Mouse (Mus musculus) urinary bladder, postnatal 4 days (tissue): ENCODE data around the gene Efcab11.

ENCODE experiments used
- DNase-seq, 2 experiments: peaks; one replicate each; pipeline ENCODE4 v3.0.0; 2021 to 2022; ENCODE audit warnings: low spot score in 2 of 2

Efcab11 gene

DNA sequence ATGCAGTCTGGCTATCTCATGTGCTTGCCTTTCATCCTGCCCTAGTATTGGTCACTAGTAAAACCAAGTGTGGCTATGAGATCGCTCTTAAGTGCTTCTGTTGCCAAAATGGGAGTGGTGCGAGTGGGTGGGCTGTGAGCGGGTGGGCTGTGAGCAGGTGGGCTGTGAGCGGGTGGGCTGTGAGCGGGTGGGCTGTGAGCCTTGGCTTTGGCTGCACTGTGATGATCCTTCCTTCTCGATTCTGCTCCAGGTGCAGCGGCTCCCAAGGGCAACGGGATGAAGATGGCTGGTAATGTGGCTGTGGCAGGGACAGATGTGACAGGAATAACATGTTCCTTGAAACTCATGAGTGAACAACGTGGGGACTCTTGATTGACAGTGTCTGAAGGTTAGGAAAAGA lies 128.0 kb downstream of the Efcab11 start:
- DNase-seq, result no peak

DNA sequence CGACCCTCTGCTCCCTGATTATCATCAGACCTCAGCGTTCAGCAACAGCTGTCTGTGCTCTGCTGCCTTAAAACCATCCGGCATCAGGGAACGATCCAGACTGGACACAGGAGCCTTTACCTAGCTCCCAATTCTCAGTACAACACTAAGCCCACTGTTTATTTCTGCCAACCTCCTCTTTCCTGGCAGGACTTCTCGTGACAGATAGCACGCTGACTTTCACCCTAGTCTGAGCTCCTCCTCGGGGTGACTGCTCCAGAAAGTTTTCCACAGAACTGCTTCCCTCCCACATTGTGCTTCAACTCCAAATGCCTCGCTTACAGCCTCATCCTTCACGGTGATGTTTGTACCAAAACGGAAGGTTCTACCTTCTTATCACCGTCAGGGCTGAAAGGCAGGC lies 131.3 kb downstream of the Efcab11 start:
- no peak for DNase-seq

DNA sequence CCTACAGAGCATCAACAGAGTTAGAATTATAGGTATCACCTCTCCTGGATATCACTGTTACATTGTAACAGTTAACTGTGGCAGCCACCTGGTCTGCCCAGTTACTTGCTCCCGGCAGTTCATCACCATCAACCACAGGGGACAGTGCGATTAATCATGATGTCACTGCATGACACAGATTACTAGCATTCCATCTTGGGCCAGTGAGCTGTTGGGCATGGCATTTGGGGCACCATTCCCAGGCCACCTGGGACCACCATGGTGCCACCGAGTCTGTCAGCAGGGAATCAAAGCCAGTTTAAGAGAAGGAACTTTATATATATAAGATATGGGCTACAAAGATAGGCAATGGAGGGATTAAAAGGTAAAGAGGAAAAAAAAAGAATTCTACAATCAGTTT lies 134.8 kb downstream of the Efcab11 start:
- DNase-seq, result no peak

DNA sequence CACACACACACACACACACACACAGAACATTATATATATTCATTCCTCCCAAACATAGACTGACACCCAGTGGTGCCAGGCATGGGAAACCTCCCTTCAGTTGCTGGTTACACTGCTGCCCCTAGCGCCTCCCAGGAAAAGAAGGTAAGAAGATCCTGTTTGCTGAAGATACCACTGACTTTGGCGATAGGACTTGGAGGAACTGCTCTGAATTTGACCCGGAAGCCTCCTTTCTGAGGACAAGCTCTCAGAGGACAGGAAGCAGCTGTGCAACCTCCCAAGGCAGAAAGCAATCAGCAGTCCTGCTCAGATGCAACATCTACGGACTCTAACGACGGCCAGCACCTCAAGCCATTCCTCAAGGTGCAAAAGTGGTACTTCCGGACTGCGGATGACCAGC lies 142.6 kb downstream of the Efcab11 start:
- no peak for DNase-seq

DNA sequence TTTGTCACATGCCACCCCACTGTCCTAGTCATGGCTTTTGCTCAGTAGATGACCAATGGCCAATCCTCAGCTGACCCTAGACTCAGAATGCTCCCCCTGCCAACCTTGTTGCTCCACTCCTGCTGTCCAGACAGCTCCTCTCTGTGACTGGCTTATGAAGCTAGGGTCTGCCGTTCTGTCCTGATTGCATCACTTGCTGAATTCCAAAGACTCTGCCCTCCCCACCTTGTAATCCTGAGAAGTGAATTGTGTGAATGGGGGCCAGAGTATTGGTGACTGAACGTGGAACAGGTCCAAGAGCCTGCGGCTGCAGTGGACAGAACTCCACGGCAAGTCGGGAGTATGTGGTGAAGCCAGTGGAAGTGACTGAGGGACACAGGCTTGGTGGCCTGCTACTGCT lies 145.0 kb downstream of the Efcab11 start:
- no peak for DNase-seq

DNA sequence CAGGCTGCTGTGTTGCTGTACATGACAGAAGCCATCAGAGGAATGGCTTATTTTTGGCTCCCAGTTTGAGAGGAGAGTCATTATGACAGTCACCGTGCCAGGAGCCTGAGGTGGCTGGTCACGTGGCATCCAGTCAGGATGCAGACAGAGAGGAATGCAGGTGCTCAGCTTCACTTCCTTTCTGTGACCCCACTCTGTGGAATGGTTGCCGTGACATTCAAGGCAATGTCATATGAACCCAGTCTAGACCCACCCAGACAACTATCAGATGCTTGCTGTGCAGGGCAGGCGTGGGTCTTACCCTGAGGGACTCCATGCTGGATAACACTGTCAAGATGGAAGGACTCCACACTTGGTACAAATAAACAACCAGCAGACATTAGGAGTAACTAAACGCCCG lies 146.0 kb downstream of the Efcab11 start:
- no peak for DNase-seq

DNA sequence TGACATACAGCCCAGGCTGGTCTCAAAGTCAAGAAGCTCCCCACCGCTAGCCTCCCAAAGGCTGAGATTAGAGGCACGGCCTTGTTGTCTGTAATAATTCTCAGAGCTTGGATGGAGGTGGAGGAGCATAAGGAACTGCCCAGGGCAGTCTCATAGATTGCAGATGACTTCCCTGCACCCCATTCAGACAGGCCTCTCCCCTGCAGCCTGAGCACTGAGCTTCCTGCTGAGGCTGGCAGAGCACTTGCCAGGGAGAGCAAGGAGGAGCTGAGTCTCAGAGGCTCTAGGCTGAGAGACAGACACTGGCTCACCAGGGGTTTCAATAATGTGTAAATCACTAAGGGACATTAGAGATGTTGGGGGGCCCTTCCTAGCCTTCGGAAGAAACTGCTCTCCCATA lies 147.3 kb downstream of the Efcab11 start:
- no peak for DNase-seq

DNA sequence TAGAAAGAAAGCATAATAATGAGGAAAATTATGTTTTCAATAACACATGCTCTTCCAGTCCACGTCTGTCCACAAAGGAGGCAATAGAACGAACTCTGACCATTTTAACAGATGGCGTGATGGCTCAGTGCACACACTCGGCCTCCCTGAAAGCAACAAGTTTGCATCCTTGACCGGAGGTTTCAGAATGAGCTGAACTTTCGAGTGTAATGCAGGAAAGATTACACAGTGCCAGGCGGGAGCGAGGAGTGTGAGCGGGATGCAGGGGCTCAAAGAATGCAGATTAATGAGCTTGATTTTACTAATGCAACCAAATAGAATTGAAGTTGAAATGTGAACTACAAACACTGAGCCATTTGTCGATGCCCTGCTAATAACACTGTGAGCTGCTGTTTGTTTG lies 149.1 kb downstream of the Efcab11 start:
- no peak for DNase-seq

DNA sequence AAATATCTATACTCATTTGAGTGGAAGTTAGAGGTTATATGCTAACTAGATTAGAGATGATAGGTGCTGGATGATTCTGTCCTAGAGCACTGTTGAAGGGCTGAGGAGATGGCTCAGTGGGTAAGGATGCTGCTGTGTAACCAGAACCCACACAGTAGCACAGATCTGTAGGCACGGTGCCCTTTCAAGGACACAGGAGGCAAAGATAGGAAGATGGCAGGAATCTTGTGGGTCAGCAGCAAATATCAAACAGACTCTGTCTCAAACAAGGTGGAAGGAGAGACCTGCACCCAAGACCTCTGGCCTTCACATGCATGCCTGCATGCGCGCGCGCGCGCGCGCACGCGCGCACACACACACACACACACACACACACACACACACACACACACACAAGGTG lies 160.0 kb downstream of the Efcab11 start:
- DNase-seq, result no peak

DNA sequence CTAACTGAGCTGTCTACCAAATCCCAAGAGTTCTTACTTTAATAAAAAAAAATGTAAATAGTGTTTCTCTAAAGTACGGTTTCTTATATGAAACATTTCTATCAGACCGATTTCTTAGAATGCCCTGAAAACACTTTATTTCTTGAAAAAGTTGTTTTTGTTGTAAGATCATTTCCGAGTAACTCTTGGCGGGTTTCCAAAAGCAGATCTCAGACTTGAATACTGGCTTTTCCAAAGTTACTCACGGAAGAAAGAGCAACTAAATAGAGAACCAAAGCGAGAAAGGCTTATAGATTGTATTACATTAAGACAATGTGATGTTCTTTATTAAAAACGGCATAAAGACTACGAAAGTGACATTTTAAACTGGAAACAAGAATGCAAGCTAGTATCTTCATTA lies 160.4 kb downstream of the Efcab11 start:
- DNase-seq, result no peak

DNA sequence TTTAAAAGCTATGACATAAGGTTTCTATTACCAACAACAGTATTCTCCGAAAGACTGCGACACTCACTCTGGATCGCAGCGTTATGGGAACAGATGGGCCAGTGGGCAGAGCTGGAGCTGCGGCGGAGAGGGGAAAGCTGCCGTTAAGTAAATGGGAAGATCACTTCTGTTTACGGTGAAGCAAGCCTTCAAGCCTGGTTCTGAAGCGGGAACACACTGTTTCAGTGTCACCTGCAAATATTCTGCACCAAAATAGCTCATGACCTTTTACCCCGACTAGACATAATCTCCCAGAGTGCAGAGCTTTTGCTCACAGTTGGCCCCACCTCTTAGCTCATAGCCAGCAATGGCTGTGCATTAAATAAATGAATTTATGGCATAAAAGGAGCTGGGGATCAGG lies 162.9 kb downstream of the Efcab11 start:
- DNase-seq, result no peak

DNA sequence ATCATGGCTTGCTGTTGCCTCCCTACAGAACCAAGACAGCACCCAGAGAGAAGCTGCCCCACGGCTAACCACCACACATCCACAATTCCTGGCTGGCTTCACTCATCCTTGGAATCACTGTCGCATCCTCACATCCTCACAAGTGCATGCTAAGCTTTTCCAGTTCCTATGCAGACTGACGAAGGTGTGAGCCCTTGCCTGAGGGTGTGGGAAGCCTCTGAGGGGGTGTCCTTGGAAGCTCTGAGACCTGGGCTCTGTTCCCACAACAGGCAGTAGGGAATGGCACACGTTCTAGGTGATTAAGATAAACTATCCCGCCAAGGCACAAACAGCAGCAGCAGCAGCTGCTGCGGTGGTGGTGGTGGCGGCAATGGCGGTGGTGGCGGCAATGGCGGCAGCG lies 164.5 kb downstream of the Efcab11 start:
- no peak for DNase-seq

DNA sequence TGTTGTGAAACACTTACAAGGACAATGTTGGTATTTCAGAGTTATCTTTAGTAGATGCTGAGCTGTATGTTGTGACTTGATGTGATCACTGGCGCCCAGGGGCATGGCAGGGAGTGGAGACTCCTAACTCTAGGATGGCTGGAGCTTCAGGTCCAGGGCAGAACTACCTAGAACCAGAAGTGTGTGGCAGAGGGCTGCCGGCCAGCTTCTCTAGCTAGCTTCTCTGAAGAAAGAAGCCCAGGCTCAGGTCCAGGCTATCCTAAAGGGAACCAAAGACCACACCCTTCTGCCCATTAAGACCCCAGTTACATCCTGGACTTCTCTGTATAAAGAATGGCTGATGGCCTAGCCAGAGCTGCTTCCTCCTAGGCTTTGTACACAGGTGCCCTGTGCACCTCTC lies 166.1 kb downstream of the Efcab11 start:
- no peak for DNase-seq

DNA sequence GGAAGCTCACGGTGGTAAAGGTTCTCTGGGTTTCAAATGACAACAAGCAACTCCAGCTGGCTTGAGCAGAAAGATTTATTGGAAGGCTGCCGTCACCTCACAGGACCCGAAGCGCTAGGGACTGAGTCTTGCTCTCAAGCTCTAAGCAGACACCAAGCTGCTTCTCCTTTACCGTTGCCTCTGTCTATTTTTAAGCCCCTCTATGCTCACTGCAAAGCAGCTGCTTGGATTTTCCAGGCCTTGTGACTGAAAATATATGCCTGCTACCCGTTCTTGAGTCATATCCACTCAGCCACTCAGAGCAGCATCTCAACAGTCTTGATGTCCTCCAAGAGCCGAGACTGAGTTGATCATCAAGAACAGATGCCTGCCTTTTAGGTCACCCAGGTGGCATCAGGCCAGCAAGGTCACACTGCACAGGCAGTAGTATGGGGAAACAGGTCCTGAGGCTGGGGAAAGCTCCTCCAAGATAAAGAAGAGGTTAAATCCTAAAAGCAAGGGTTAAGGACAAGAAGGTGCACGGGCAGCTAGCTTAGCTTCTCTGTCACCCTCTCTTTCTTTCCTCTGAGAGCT lies 168.1 kb downstream of the Efcab11 start:
- DNase-seq, result no peak

DNA sequence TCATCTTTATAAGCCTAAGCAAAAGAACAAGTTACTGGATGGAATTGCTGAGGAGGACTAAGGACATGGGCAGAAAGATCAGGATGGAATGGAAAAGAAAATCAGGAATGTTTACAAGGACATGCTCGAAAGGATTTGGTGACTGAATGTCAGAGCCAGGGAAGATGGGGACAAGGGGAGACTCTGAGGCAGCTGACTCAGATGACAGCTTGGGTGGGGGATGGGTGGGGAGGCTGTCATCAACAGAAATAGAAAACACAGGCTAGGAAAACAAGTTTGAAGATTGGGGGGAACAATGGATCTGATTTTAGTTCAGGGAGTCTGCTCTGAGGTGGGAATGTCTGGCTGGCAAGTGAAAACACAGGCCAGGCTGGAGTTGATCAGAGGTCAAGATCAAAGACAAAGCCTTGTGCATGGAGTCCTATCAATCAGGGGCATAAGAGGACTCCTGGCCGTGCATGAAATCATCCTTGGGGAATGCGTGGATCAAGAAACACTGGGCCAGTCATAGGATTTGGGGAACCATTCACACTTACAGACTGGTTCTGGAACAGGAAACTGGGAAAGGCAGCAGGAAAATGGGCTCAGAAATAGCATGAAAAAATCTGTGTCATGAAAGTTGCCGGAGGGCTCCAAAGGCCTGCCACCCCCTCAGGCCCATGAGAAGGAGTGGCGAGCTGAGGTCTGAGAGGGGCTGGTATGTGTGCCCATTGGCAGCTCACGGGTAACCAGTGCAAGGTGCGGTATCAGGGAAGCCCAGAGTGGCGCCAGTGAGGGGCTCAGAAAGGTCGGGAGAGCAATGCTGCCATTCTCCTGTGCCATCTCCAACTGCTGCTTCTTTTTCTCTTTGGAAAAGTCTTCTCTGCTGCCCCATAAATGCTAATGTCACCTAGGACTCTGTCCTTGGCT lies 168.9 kb downstream of the Efcab11 start:
- DNase-seq, result no peak

DNA sequence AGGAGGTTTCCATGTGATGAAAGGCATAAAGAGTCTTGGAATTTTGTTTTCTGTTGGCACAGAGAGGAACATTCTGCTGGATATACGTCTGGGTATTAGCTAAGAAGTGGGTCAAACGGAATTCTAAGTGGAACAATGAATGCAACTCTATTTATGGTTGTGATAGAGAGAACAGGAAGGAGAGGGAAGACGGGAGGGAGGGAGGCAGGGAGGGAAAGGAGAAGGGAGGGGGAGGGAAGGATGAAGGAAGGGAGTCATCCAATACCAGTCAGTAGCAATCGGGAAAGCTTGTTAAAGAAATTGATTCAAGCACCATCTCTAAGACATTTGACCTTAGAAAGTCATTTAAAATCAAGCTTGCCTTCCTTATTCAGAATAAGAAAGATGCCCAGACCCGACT lies 172.0 kb downstream of the Efcab11 start:
- DNase-seq, result no peak

DNA sequence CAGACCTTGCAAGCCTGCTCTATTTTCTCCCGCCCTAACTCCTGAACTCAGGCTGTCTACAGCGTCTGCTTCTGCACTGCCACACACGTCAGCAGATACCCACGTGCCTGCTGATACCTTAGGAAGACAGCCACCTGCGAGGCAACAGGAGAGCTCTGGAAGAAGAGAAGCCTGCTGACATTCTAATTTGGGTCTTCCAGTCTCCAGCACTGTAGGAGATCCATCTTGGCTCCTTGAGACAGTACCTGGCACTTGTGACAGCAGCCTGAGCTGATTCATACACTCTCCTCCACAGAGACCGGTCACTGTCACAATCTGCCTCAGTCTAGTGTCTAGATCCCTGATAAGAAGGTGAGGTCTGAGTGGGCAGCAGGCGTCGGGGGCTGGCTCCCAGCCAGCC lies 182.0 kb downstream of the Efcab11 start:
- DNase-seq, result no peak

DNA sequence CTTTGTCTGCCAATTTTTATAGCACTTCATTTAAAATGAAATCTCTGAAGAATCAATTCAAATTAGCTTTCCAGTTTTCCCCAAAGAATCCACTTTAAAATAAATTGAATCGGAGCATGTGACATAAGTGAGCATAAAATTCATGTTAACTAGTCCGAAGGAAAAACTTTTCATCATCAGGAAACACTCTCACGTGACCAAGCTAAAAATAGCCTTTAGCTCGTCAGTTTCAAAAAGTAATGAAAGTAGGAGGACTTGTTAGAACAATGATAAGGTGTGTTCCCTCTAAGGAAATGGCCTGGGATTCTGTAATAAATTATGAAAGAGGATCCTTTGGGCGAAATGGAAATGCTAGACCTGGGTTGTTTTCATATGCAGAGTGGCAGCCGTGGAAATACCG lies 183.9 kb downstream of the Efcab11 start:
- no peak for DNase-seq

DNA sequence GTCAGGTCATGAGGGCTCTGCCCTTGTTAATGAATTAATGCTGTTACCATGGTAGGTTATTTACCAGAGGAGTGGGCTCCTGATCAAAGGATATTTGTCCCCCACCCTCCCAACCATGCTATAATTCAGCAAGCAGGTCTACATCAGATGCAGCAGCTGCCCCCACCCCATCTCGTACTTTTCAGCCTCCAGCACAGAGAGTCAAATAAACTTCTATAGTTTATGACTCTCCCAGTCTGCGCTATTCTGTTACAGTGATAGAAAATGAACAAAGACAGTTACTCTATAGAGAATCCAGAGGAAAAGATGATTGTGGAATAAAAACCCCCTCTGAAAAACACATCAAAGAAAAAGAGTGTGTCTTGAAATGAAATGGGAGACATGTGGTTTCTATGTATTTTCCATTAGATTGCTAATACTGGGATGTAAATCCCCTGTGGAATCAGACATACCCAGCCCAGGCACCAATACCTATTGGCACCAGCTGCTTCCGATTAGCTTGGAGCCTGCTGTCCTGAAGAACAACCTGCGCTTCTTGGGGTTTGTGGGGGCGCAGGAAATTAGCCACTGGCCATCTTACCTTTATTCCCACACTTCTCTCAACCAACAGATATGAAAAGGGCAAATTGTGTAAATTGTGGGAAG lies 184.7 kb downstream of the Efcab11 start:
- no peak for DNase-seq

DNA sequence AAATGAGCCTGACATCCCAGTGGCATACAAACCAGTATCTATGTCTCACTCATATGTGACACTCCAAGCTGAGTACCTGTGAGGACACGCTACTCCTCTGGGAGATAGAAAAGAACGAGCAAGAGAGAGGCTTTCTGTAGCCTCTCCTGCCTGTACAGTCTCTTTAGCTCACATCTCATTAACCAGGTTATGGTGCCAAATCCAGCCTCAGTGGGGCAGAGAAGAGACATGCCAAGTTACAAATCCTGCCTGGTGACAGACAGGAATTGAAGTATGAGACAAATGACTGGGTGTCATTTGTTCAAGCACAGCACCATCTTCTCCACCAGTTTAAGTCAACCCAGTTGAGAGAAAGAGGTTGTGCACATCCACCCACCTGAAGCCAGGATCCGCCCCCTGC lies 190.2 kb downstream of the Efcab11 start:
- no peak for DNase-seq

DNA sequence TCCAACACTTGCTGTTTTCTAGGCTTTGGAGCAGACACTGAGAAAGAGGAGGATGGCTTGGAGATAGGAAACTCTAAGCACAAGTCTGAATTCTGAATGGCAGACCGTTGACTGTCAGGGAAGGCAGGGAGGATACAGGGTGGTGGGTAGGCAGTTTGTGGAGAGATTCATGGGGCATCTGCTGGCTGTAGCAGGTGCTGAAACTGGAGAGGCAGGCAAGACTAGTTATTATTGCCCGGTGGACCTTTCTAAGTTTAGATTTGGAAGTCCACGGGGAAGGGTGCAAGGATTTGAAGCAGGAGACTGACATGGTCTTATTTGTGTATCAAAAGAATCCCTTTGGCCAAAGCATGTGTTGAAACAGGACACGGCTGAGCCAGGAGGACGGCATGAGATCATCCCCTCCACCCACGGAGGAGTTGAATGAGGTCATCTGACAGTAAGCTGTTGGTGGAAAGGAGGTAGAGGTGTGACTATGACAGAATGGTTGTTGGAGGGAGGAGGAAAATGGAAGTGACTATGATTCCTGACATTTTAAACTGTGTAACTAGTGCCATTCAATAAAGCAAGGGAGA lies 197.7 kb downstream of the Efcab11 start:
- DNase-seq, result no peak

DNA sequence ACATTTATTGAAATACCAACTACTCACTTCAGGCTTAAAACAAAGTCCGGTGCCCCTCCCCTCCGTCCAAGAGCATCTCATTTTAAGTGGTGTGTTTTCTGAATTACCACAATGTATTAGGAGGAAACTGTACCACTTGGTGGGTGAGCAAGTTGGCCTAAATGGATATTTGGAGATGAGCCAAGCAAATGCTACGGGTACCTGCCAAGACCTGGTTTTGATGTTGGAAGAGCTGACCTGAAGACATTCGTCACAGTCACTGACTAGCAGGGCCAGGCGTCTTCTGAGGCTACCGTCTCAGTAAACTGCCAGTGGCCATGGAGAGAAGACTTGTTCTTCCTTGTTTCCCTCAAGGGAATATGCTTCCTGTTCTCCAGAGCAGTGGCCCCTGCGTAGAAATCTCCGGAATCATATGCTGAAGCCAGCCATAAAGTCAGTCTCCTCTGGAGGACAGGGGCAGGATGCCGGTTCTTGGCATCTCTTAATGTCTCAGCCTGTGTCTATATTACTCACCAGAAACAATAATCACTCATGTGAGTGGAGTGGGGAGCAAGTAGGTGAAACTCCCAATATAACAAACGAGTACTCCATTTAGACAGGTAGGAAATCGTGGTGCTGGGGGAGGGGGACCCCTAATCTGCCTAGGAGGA lies 198.7 kb downstream of the Efcab11 start:
- no peak for DNase-seq
